Mouse (Mus musculus) lung, adult 2 months (tissue): ENCODE data around the gene Tfpi.

Source experiments
- CTCF ChIP-seq: fragments of 200-500 bp; IDR thresholded peaks from 2 replicates; pipeline ENCODE4 v1.5.1; 2011; ENCODE audit warnings: mild to moderate bottlenecking, low read length, control low read depth; ENCODE audit not compliant: insufficient read depth
- POLR2A ChIP-seq: fragments of 200-500 bp; IDR thresholded peaks from 2 replicates; pipeline ENCODE4 v1.6.1; 2011; ENCODE audit warnings: low read depth, mild to moderate bottlenecking, control low read depth, low read length, borderline replicate concordance; ENCODE audit errors: extremely low read depth

DNA sequence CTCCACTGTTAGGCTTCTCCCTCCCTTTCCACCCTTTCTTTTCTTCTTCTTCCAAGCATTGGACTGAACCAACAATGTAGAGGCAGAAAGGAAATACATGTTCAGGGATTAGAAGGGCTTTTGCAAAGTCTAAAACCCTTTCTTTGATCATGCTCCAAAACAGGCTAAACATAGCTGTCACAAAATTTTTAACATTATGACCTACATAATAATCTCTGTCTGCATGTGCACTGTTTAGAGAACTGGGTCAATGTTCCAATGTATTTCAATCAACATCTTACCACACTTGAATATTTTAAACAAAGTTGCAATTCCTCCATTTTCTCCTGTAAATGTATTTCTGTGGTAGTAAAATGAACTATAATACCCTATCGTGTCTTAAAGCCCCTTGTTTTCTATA is 31.1 kb downstream of the Tfpi start:
- TF ChIP-seq CTCF = no peak
- TF ChIP-seq POLR2A = no peak
